Mouse (Mus musculus) CH12.LX (cell line): ENCODE measurements around the gene Lrrc73.

Source experiments
- E2F4 ChIP-seq: IDR thresholded peaks from 2 replicates; pipeline ENCODE4 v1.6.1; 2011; ENCODE audit warnings: low read depth, low read length, improper control_type of control experiment; ENCODE audit not compliant: insufficient replicate concordance
- PAX5 ChIP-seq: IDR thresholded peaks from 2 replicates; pipeline ENCODE4 v1.6.1; 2012; ENCODE audit warnings: low read length, inconsistent platforms, mixed read lengths
- POLR2A ChIP-seq: IDR thresholded peaks from 2 replicates; pipeline ENCODE4 v1.6.1; 2011; ENCODE audit warnings: low read depth, mild to moderate bottlenecking, improper control_type of control experiment, low read length
- USF1 ChIP-seq: IDR thresholded peaks from 2 replicates; pipeline ENCODE4 v1.6.1; 2014; ENCODE audit warnings: low read depth, mild to moderate bottlenecking, inconsistent platforms, low read length, improper control_type of control experiment

DNA sequence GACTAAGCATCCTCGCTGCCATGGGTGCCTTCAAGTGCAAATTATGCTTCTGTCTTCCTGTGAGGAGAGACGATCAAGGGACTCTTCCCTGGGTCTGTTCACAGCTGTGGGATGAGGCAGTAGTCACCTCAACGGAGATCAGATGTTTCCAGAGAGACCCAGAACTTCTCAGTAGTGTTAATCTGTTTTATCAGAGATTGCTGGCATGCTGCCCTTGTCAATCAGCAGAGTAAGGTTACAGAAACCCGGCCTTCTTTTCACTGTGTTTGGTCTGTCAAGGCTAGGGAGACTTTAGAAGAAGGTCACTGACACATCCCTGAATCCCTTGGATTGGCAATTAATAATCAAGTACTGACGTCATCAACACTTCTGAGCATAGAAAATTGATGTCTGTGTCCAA is 15.9 kb upstream of the Lrrc73 start:
- TF ChIP-seq PAX5, result no peak
- TF ChIP-seq USF1, result no peak
- TF ChIP-seq POLR2A, result no peak
- TF ChIP-seq E2F4, result no peak
